Mouse (Mus musculus) lung, adult 2 months (tissue): ENCODE measurements around the gene 4933402N22Rik.
"Not testable (repeated sequence)": the region's sequence is repeated elsewhere in the genome, so short reads cannot be mapped to it uniquely, and the experiment has no call there.

ENCODE experiments used
- CTCF ChIP-seq: fragments of 200-500 bp; IDR thresholded peaks from 2 replicates; pipeline ENCODE4 v1.5.1; 2011; ENCODE audit warnings: mild to moderate bottlenecking, low read length, control low read depth; ENCODE audit not compliant: insufficient read depth
- POLR2A ChIP-seq: fragments of 200-500 bp; IDR thresholded peaks from 2 replicates; pipeline ENCODE4 v1.6.1; 2011; ENCODE audit warnings: low read depth, mild to moderate bottlenecking, control low read depth, low read length, borderline replicate concordance; ENCODE audit errors: extremely low read depth

DNA sequence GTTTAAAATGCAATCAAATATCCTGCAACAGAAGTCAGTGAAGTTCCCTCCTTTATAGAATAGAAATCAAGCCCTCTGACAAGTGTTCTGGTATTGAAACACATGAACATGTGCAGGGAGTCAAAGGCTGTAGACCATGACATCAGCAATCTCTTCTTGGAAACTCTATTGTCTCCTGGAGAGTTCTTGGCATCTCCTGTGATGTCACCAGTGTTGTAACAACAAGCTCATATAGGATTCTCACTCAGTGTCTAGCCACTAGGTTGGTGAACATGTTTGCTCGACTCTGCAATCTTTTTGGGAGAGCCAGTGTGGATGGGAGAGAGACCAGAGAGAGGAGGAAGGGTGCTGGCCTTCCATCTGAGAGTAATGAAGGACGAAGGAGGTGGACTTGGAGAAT, at the start of gene 4933402N22Rik:
- TF ChIP-seq CTCF, POLR2A: not testable (repeated sequence)
